Mouse (Mus musculus): ENCODE measurements around the gene Srd5a2.
"Not testable (repeated sequence)": the region's sequence is repeated elsewhere in the genome, so short reads cannot be mapped to it uniquely, and the experiment has no call there.

Srd5a2 gene

DNA sequence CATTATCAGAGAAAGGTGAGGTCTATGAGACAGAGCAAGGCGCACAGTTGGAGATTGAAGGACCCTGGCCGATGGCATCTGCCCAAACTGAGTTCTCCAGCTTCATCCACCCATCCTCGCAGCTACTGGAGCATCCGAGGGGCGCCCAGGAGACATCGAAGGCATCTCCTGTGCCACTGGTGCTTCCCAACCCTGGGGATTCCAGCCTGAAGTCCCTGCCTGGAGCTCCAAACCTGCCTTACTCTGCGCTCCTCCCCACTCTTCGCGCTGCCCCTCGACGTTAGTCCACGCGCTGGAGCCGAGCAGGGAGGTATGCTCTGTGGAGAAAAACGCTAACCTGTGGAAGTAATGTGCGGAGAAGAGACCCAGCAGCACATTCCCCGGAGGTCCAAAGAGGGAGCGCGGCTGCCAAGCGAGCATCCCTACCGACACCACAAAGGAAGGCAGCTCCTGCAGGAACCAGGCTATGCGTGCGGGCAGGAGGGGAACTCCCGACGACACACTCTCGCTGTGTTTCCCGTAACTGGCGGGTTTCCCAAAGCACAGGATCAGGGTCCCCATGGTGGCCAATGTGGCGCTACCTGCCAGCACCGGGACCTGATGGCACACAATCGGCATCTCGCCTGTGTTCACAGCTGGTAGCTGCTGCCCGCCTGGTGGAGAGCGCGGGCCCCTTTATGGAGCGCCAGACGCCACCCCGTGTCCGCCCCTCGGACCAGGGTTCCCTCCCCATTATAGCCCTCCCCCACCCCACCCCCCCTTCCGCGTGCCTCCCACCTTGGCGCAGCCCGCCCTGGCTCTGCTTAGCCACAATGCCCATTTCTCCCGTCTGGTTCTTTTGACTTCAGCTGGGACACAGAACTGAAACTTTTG is at the start of gene Srd5a2:
Gene Srd5a2, minus strand, starts transcription at position 707 of the 873 bp plus-strand sequence.
- peak; percentile 35 for DNase-seq (ENCODE audit: low read depth, low spot score)

GRCm38 (mm10) chr17:74088886-74089678 is 41.4 kb upstream of the Srd5a2 start:
- no peak for DNase-seq (ENCODE audit: low read depth, low spot score)

- DNase-seq (ENCODE audit: low read depth, low spot score) = no peak
Measured at GRCm38 (mm10) chr17:74088016-74088415, 40.3 kb upstream of the Srd5a2 start.

- DNase-seq (ENCODE audit: low read depth, low spot score) = no peak
Measured at GRCm38 (mm10) chr17:74083370-74083769, 35.7 kb upstream of the Srd5a2 start.

DNA sequence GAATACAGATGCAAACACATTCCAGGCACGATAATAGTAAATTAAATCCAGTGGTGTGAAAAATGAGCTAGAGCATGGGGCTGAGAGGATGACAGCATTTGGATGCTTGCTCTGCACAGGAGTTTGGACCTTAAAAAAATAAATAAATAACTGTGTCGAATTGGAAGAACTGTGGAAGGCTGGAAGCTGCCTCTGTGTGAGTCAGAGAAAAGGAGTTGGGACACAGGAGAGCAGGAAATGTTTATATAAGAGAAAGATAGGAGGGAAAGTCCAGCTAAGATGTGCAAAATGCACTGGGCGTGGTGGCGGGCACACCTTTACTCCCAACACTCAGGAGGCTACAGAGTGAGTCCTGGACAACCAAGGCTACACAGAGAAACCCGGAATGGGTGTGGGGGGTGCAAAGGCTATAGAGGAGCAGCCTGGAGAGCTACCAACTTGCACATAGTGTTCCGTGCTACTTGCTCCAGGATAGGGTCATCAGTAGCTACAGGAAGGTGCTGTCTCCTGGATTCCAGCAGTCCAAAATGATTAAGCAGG is 32.4 kb upstream of the Srd5a2 start:
- DNase-seq (ENCODE audit: low read depth, low spot score) = no peak

DNA sequence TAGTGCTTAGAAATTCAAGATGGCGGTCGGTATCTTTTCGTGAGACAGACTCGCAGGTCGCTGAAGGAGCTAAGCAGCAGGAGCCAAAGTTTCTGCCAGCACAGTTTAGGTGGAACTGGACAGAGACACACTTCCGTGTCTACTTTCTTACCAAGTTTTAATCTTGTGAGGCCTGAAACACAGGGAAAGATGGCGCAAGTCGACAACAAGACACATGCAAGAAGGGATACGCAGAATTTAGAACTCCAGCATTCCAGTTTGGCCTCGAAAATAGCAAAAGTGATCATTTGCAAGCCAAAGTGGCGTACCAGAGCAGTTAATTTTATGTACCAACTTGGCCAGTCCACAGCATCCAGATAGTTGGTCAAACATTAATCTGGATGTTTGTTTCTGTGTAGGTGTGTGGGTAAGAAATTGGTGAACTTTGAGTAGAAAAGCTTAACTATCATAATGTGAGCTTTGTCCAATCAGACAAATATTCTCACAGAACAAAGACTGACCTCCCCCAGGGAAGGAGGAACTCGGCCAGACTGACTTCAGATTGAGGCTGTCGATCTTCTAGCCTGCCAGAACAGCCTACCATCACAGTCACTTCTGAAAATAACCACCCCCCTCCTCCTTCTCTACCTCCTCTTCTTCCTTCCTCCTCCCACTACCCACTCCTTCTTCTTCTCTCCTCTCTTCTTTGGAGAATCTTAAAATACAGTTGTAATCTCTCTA is 31.2 kb upstream of the Srd5a2 start:
- DNase-seq (ENCODE audit: low read depth, low spot score) = no peak

- not testable (repeated sequence) for DNase-seq (ENCODE audit: low read depth, low spot score)
Measured at GRCm38 (mm10) chr17:74073067-74073466, 25.4 kb upstream of the Srd5a2 start.

DNA sequence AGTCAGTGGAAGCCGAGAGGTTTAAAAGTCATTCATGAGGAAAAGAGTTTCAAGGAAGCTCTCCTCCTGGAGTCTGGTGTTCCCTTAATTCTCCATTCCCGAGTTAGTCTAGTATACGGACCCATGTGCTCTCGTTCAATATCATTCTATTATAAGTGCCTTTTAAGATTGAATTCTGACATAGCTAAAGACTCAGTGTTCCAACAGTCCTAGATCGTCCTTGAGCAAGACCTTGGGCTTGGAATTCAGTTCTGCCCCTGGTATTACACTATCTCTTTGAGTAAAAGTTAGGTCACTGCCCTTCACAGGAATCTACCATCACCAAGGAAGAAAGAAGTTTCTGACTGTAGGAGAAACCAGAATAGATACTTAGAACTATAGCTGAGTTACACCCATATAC is 15.0 kb upstream of the Srd5a2 start:
- DNase-seq (ENCODE audit: low read depth, low spot score) = not testable (repeated sequence)

- no peak for DNase-seq (ENCODE audit: low read depth, low spot score)
Measured at GRCm38 (mm10) chr17:74048229-74048816, 607 bp upstream of the Srd5a2 start.

DNA sequence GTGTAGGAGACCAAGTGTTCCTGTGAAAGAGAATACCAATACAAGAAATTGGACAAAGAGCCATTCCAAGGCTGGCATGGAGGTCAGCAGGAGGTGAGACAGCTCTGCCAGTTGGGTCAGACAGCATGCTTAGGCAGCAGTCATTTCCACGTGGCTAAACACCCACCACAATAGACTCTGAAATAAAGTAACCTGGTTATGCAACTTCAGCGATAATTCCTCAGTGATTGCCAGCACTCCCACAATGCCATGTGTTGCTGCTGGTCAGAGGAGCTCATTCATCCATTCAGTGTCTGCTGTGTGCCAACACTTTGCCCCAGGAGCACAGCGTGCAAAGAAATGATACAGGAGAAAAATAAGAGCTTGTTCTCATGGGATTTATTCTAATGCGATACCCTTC is 4.0 kb downstream of the Srd5a2 start:
- no peak for DNase-seq (ENCODE audit: low read depth, low spot score)

- peak; percentile 83 for DNase-seq (ENCODE audit: low read depth, low spot score)
Measured at GRCm38 (mm10) chr17:74020526-74021203, 27.1 kb downstream of the Srd5a2 start.

DNA sequence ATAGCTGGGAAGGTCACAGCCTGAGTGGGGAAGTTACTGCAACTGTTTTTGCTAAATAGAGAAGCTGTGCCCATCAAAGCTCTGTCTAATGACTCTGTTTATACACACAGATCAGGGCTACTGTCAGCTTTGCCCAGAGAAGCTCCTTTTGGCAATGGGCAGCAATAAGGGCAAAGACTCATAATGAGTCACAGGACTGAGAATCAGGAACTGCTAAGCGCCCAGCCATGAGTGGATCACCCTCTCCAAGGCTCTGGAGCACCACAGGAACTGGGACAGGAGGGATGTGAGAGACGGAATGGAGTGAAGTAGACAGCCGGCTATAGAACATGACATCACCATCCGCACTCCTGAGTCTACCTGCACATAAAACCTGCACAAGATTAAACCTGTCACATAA is 29.4 kb downstream of the Srd5a2 start:
- no peak for DNase-seq (ENCODE audit: low read depth, low spot score)

GRCm38 (mm10) chr17:74017649-74018048 is 30.1 kb downstream of the Srd5a2 start:
- DNase-seq (ENCODE audit: low read depth, low spot score) = no peak

DNA sequence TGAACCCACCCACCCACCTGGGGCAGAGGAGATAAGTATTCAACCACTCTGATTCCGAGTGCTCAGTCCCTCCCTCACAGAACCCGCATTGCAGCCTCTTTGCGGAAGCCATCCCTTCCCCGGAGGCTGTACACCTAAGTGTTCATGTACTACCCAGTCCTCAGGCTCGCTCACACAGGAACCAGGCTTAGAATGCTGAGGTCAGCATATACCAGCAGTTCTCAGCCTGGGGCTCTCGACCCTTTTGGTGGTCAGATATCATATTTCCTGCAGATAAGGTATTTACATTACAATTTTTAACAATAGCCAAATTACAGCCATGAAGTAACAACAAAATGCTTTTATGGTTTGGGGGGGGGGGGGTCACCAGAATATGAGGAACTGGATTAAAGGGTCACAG is 32.6 kb downstream of the Srd5a2 start:
- DNase-seq (ENCODE audit: low read depth, low spot score) = no peak

DNA sequence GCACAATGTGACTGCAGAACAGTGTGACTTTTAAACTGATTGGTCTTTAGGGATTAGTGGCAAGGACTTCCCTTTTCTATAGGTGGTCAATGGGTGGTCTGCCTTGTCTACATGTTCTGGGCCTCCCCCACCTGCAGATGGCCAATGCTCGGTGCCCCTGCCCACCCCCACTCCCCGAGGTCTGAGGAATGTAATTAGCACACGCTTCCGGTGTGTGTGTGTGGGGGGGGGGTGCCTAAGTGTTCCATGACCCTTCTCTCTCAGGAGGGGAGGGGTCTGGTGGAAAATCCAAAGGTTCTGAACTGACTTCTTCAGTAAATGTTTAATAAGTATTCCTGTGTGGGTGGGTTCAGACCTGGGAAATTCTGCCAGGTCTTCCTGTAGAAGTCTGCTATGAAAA is 39.0 kb downstream of the Srd5a2 start:
- no peak for DNase-seq (ENCODE audit: low read depth, low spot score)

DNA sequence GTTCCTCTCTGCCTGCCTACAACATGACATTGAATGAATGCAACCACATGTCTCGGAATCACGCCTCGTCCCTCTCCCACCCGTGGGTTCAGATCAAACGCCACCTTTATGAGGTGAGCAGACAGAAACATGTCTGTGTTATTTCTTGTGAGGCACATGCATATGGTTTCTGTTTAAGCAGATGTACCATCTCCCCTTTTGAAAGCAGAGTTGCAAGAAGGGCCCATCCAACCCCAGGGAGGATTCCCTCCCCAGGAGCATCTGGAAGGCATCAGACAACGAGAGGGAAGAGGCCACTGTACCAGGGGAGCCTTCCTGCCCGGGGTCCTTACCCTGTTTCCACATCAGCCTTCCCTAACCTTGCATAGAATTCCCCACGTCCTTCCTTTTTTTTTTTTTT is 40.7 kb downstream of the Srd5a2 start:
- no peak for DNase-seq (ENCODE audit: low read depth, low spot score)

GRCm38 (mm10) chr17:74002396-74002795 is 45.3 kb downstream of the Srd5a2 start:
- DNase-seq (ENCODE audit: low read depth, low spot score) = no peak

DNA sequence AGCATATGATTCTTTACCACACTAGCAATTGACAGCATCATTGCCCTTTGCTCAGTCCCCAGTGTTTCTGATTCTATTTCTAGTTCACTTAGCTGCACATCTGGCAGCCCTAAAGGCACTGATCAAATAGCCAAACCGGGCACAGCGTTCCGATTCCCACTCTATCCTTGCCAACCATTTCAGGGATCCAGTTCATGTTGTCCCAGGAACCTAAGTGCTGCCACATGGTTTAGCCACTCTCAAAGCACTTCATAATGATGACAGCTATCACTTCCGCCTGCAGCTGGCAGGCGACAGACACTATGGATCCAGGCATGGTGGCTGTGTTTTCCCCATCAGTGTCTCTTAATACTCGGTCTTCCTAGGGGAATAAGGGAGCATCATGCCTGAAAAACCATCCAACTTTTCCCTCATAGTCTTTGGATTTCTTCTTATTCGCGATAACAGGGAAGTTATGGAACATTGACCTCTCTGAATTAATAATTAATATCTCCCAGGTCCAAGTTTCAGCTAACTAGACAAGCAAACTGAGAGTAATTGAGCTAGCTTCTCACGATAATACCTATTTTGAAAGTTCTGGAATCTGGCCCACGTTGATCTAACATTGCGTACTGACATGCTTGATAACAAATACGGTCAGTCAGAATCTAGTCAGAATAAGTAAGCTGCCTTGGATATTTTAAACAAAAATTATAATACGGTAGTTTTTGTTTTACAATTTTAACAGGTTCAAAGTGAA is 51.6 kb downstream of the Srd5a2 start:
- no peak for DNase-seq (ENCODE audit: low read depth, low spot score)

GRCm38 (mm10) chr17:73991264-73991663 is 56.5 kb downstream of the Srd5a2 start:
- DNase-seq (ENCODE audit: low read depth, low spot score) = no peak

DNA sequence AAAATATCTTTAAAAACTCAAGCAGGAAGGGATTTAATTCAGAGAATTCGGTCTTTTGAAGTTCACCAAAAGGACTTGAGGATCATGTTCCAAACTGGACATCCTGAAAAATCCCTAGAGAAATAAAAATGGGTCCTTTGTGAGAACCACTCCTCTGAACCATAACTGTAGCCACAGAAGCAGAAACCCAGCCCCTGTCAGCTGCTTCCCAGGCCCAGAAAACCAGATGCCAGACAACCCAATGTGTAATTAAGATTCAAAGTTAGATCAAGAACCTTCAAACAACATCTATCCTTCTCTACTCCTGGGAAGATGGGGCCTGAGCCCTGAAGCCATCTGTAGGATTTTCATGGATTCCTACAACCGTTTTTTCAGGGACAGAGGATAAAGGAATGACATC is 61.1 kb downstream of the Srd5a2 start:
- no peak for DNase-seq (ENCODE audit: low read depth, low spot score)

Data from ES-CJ7 (cell line).